Mouse (Mus musculus) layer of hippocampus, postnatal 14 days (tissue): ENCODE measurements around the gene Slx4ip. TPM values are rescaled to one million over a fixed set of nuclear protein-coding genes. Genes with fewer than 3 reads are reported as not detected.

Experiments
- DNase-seq, 2 experiments: peaks; one replicate each; pipeline ENCODE4 v3.0.0; 2021 to 2022; ENCODE audit warnings: low spot score in 2 of 2, mixed read lengths in 1 of 2
- total RNA-seq, 2 experiments: library from RNA; stranded (reverse); gene quantifications; 2 replicates each; pipeline ENCODE4 v1.2.3; 2021

The Slx4ip gene
- total RNA-seq, 2 experiments from 2014 or later = 7.5 to 7.6 TPM

DNA sequence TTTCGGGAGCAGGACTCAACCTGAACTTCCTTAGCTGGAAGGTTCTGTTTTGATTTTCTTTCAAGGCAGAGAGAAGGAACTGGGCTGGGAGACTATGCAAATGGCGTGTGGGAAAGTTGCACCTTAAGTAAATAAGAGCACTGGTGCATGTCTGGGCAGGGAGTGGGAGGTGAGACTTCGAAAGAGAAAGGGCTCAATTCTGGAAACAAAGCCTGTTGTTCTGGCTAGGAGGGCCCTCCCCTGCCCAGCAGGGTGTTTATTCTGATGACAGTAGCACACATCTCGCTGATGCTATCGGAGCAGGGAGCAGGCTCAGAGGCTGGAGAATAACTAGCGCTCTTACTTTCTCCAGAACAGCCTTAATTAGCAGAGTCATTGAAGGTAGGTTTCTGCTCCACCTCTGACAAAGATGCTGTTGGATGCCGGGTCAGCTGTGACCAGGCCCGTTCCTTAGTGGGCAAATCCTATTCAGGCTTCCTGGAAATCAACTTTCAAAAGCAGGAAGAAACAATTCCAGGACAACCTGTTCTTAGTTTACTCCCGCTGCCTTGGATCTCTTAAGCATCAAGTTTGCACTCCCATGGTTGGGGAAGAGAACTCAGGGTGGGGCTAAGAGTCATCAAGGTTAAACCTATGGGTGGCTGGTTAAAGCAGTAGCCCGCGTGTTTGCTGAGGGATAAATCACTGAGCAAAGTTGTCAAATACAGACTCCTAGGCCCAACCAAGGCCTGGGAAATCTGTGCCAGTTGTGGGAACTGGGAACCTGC is 207.4 kb downstream of the Slx4ip start:
- DNase-seq = no peak

DNA sequence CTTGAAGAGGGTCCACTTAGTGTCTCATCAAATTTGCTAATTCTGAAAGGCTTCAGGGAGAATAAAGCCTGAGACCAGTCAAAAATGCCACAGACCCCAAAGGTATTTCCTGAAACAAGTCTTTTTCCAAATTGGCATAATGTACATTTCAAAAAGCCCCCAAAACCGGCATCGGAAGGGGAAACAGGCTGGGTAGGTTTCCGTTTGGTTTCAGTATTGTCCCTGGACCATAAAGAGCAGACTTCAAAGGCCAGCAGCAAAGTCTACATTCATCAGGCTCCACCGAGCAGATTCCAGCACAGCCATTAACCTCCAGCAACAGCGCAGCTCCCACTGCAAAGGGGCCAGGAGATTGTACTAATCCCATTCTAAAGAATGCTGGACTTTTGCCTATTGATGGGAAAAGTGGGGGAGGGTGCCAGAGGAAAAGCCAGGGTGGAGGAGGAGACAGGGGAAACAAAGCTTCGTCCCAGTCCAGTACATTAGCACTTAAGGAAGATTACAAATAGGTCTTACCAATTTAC is 208.3 kb downstream of the Slx4ip start:
- DNase-seq = no peak

DNA sequence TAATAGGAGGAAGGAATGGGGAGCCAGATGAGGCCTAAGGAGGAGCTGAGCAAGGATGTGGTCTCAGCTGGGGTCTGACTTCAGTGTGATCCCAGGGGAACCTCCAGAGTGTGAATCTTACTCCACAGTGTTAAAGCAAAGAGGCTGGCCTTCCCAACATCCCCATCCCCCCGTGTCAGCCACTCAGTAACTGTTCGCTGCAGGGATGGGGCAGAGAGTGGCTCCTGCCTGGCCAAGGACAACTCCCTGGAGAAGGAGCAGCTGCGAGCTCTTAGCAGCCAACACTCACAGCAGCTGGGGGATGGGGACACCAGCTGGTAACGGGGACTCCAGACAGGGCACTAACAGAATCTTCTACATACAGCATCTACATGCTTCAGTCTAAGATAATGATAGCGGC is 210.1 kb downstream of the Slx4ip start:
- DNase-seq = no peak

DNA sequence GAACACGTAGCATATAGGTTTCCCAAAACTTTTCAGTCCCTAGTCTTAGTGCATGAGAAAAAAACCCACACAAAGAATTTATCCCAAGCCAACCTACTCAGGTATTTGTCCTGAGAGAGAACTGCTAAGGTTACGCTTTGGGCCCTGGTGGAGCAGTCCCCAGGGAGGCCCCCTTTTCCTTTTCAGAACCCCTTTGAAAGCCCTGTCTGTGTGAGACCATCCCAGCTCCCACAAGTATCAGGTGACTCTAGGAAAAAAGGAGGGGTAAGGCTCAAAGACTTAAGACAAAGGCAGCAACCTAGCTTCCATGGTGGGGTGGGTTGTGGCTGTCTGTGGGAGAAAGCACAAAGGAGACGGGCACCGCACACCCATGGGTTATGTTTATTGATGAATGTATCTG is 216.2 kb downstream of the Slx4ip start:
- no peak for DNase-seq

DNA sequence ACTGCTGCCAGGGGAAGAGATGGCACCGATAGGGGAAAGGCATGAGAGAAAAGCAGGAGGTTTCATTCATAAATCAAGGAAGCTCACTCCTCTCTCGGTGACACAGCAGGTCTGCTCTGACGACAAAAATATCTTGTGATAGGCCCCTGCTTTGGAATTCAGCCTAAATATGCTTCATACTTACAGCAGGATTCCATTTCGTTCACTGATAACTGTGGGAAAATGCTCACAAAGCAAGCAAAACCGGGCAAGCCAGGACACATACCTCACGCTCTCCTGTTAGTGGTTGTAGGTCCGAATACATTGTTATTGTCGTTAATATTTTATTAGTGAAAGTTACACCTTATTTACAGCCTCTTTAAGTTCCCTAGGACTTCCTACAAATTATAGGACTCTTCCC is 216.9 kb downstream of the Slx4ip start:
- no peak for DNase-seq

DNA sequence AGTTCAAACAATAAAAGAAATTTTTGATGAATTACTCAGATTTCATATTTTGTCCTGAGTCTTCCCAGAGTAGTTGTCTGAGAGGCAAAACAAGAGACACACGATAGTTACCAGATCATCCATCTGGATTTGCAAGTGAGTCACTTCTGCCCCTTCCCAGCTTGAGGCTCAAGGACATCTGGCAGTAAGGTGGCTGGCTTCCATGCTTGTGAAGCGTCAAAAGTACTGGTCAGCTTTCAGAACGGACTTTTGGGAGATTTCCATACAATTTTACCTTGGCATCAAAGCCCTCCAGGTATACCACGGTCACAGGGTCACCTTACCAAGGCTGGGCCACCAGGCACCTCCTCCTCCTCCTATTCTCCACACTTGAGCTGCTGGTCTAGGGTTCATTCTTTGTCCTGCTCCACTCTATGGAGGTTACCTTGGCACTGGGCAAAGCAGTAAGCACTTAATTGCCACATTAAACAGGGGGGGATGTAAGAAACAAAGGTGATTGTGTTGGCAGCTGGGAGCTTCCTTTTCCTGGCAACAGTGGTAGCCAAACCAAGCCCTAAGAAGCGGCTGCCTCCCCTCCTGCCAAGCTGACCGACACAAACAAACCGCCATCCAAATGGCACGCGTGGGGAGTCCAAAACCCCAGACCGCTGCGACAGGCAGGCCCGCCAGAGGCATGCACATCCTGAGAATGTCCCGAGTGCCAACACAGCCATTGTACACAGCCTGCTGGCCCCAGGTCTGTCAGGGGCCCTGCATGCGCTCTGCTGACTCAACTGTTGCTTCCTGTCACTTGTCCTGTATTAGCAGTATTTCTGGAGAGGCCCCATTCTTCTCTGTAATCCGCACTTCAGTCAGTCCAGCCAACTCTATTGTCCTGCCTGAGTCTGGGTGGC is 218.5 kb downstream of the Slx4ip start:
- no peak for DNase-seq

DNA sequence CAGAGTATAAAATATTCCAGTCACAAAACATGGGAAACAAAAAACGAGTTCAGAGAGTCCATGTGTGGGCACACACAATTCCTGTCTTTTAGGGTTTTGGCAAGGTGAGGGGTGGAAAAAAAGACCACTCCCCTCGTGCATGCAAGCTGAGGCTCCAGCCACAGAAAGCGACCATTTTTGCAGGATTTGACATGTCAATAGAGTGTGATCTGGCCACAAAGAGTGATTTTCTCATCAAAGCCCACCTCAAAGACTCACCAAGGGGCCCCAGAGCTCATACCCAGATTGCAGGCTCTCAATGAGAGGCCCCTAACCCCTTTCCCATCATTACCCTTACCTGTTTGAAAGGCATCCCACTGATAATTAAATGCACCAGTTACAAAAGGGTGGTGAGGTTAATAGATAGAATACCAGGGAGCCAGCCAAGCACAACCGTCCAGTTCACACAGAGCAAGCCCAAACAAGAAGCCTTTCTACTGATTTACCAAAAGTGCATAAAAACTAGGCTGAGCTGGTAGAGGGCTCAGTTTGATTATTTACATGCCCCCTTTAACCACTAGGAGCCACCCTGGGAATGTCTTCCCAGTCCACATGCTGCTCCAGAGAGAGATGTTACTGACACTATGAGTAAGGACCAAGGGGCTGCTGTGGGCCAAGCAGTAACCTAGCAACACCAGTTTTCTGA is 219.3 kb downstream of the Slx4ip start:
- DNase-seq = no peak

DNA sequence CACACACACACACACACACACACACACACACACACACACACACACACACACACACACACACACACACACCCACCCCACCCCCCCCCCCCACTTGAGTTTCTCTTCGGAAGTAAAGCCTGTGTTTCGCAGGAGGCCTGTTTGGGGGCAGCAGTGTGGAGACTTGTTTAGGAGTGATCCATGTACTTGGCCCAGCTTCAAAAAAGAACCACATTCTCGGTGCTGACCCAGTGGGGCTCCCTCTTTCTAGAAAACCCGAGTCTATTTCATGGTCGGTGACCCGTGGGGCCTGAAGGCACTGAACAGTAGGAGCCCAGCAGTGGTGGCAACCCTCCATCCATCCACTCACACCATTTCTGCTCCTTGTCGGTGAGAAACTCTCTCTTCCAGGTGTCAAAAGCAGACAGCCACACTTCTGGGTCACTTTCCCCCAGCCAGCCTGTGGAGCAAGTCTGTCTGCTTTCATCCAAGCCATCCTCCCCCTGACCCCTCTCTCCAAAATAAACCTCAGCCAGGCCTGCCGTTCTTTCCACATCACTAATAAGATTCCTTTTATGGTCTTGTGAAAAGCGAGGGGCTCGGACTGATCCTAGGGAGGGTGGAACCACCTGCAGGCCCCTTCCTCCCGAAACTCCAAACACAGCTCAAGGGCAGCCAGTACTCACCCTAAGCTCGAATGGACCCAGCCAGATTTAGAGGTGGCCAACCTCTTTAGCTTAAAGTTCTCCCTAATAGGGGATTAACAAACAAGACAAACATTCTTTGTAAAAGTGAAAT is 222.5 kb downstream of the Slx4ip start:
- DNase-seq = no peak

DNA sequence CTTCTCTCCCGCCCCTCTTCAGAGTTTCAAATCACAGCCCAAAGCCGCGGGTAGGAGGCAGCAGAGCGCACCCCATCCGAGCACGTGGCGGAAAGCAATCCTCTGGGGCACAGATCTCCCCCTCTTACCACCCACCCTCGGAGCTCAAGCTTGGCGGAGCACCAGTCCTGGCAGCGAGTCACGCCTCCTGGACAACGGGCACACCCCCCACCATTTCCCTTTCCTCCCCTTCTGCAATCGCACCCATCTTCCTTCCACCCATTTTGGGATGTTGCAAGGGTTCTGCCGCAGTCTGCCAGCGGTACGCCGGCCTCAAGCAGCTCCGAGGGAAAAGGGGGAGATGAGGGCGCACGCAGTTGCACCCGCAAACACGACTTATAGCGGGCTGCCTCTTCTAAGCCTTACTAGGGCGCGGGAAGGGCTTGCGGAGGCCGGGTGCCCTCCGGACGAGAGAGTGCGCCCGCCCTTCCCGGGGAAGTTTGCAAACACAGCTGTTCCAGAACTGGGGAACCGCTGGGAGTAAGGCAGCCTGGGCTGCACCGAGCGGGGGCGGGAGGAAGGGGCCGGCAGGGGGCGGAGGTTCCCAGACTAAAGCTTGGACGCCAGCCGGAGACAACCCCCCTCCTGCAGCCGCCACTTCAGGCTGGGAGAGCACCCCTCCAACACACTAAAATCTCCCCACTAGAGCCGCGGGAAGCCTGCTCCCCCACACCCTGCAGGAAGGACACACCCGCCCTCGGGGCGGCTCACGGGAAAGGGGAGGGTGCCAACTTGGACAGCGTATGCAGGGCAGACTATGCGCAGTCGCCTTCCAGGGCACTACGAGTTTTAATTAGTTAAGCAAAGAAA is 223.5 kb downstream of the Slx4ip start:
- peak; percentile 74 to 84 for DNase-seq

DNA sequence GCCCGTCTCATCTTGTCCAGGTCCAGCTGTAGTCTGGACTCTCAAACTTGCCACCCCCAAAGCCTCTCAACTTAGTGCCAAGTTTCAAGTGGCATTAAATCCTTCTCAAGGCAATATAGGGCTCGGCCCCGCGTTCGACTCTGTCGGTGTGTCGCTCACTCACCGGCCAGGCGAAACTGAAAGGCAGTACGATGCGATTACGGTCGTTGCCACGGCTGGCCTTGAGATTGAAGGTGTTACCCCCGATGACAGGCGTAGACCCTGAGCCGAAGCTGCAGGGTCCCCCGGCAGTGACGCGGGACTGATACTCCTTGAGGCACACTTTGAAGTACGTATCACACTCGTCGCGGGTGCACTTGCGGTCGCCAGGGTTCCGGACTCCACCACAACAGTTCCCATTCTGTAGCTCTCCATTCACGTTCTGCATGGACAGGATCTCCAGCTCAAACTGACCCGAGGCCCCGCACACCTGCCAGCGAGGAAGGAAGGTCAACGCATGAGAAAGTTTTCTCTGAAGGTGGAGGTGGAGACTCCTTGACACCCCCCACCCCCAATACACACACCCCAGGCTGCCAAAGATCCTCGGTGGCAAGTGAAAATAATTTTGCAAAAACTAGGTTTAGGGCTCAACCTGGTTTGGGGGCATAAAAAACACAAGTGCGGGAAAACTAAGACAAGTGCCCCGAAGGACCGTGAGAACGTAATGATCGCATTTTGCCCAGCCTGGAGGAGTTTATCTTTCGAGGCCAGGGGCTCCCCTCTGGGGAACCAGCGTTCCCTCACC is 224.4 kb downstream of the Slx4ip start:
- no peak for DNase-seq

DNA sequence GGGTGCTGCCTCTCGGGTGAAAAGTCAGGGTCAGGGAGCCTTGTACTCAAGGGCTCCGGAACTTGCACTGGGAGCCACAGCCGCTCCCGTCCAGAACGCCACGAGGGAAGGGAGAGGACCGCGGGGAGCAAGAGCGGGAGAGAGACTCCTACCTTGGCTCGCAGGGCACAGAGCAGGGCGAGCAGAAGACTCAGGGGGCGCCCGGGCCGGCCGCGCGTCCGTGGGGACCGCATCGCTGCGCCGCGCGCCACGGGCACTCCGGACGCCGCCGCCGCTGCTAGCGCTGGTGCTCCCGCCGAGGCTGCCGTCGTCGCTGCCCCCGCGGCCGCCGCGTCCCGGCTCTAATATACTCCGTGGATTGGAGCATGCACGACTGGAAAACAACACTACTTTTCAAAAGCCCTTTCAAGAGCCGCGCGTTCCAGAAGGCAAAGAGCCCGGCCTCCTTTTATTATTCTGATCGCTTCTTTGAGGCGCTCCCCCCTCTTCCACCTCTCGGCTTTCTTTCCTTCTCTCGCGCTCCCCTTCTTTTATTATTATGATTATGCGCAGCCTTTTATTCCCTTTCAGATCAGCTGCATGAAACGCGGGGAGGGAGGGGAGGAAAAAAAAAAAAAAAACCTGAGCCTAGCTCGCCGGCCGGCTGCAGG is 225.1 kb downstream of the Slx4ip start, which contains the start of gene Jag1:
Gene Jag1, minus strand, starts transcription at position 620 of the 650 bp plus-strand sequence.
- DNase-seq = no peak

DNA sequence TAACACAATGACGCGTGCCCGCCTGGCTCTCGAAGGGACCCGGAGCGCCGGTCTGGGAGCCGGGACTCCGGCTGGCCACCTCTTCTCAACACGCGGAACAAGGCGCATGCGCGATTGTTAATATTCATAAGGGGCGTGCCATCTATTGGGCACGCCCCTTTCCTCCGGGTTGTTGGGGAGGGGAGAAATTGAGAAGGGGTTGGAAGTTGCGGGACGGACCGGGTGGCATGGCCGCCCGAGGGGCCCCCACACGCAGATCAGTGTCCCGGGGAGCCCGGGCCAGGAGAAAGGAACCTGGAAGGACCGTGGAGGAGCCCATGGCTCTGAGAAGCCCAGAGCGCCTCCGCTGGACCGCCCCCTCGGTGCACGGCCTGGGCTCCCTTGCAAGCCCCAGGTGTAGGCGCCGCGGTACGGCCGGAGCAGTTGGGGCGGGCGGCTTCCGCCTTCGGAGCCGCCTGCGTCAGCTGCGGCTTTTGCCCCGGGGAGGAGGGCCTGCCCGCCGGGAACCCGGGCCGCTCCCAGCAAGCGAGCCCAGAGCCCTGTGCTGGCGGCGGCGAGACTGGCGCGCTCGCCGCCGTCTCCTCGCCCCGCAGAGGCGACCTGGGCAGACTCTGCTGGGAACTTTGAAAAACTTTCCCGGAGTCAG is 225.8 kb downstream of the Slx4ip start:
- peak; percentile 80 to 85 for DNase-seq

DNA sequence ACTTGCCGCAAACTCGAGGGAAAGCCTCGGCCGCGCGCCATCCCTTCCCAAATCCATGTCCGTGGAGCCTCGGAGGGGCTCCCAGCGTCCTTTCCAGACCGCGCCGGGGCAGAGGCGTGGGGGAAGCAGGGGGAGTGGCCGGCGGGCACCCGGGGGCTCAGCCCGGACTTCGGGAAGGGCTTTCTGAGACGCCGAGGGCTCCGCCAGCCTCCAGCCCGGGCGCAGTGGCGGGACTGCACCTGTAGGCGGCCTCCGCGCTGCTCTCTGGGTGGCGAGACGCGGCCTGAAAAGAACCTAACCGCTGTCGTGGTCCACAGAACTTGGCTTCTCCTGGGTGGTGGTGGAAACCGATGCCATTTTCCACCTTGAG is 226.3 kb downstream of the Slx4ip start:
- peak in 1 of 2 experiments; percentile 71 for DNase-seq

Other genes with a start within 250 kb of the Slx4ip start
- gene Snap25, start 177.8 kb upstream of the Slx4ip start, total RNA-seq = 1,000 to 10,000 TPM; 1,518 to 1,540 TPM
- 10 to 100 TPM; 13.6 to 16.9 TPM for gene AL731706.2, start 5.5 kb upstream of the Slx4ip start, total RNA-seq
- 10 to 100 TPM; 11.4 to 19.8 TPM for gene AL731706.1, start 171 bp downstream of the Slx4ip start, total RNA-seq
- 10 to 100 TPM; 22.8 to 27.7 TPM for gene Mkks, start 171 bp downstream of the Slx4ip start, total RNA-seq
- 1 to 10 TPM; 9.2 to 9.7 TPM for gene Jag1, start 225.4 kb downstream of the Slx4ip start, total RNA-seq